Mouse (Mus musculus): ENCODE results near the gene Mre11a.

DNA sequence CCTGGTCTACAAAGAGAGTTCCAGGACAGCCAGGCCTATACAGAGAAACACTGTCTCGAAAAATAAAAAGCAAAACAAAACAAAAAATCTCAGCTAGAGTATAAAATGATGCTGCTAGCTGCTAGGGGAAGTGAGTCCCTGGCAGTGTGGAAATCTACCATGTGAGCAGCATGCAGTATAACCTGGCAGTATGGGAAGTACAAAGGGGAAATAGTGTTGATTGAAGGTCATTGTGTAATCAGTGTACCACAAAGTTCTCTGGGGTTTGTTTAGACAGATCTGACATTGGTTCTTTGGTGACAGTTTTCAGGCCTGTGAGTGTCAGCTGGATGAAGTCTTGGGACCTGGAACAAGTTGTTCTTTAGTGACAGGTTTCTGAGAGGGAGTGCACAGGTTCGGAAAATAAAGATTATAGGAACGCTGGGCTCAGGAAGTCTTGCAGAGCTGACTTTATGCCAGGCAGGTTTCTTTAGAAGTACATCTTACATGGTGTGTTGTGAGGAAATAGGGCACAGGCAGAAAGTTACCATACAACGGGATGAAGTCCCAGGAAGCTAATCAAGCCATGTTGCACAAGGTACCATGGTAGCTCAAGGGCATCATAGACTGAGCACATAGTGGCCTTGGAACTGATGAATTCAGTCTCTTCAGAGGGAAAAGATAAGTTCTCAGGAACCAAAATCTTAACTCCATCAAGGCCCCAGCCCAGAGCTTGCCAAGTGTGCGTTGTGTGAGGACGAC lies 51.1 kb downstream of the Mre11a start:
- no peak for TF ChIP-seq CTCF (IDR thresholded peaks at IDR 0.05; ENCODE audit: low read depth, low read length)
- no peak for TF ChIP-seq GATA1 (IDR thresholded peaks at IDR 0.05; ENCODE audit: borderline replicate concordance, low read length)
- TF ChIP-seq TAL1 (conservative IDR thresholded peaks at IDR 0.05; ENCODE audit: low read depth, low read length) = no peak
- TF ChIP-seq GATA2 (IDR thresholded peaks at IDR 0.05; ENCODE audit: borderline replicate concordance, low read depth, low read length) = no peak
- no peak for TF ChIP-seq POLR2AphosphoS5 (IDR thresholded peaks at IDR 0.05; ENCODE audit: insufficient replicate concordance, low read depth, low read length)
